Mouse (Mus musculus): ENCODE measurements at regions not wholly inside any gene's neighbourhood (a gene's known extent, or its start where the extent isn't known, plus 50 kb on each side); places are given as distances from the start of the nearest gene placed in this dataset.

DNA sequence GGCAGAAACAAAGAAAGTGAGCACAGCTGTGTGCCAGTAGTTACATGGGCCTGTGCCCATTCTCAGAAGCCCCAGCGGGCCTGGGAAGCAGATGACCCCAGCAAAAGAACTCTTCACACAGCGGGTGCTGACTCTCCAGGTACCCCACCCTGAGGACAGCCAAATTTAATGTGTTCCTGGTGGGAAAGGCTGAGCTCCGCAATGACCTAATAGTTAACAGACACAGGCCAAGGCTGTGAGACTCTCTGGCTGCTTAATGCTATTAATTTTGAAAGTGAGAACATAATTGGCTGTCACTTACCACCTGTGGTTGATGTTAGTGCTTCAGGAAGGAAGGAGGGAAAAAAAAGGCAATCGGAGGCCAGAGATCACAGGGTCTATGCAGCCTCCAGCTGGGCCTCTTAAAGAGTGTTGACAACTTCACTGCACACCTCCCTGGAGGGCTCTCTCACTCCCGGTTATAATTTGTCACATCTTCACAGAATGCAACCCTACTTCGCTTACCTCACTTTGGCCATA, 691.5 kb downstream of the Rapgef2 start:
- TF ChIP-seq CTCF (conservative IDR thresholded peaks at IDR 0.05; ENCODE audit: low read length) = no peak
- no peak for TF ChIP-seq POU5F1 (IDR thresholded peaks at IDR 0.05; ENCODE audit: borderline replicate concordance, low read length)
